Comparison of ENCODE assay signal across 29 mouse cellular contexts in genomic region chr15:27533036-27533435, GRCm38 (mm10).
DNase-seq lines count a peak whose midpoint lies in the region; ATAC-seq and TF ChIP-seq lines count a peak whose summit lies in the region.
"Had no signal": no experiment of that assay in that cellular context is flagged by ENCODE, and none has a peak within 500 bp of the region (broad histone marks: within the 10 kb centered on the region; RNA-seq: fewer than 3 reads in every experiment).

No protein-coding gene starts in this region.

- H3K27ac ChIP-seq in left cerebral cortex, adult 2 months: peak overlapping the region; percentile 15; the same call in 1 of the 2 replicates
- no peak overlapping the region for H3K27ac ChIP-seq in MEL (ENCODE audit: control insufficient read depth, low read depth, low read length)
- H3K27ac ChIP-seq: embryonic facial prominence, embryonic 10.5 days; embryonic facial prominence, embryonic 13.5 days; forebrain, embryonic 10.5 days; forebrain, embryonic 13.5 days; heart, embryonic 15.5 days; hindbrain, embryonic 10.5 days; hindbrain, embryonic 13.5 days; intestine, embryonic 15.5 days had no signal

- H3K79me2 ChIP-seq in MEL (ENCODE audit: control insufficient read depth, insufficient read depth, low read length, poor library complexity): no peaks in the 10 kb centered on the region

- intact Hi-C loops in left cerebral cortex, adult 2 months (cut with DNase I): no loop called here
- intact Hi-C loops in left cerebral cortex, postnatal 14 days (cut with DNase I): no loop called here

- TF ChIP-seq POLR2A in MEL (IDR thresholded peaks at IDR 0.05; ENCODE audit: control insufficient read depth in 1 of 2, insufficient read depth in 1 of 2, low read depth in 1 of 2, low read length in 2 of 2, poor library complexity in 1 of 2): no peak

- TF ChIP-seq EP300 in MEL (IDR thresholded peaks at IDR 0.05; ENCODE audit: low read depth in 1 of 2, low read length in 2 of 2): no peak

- no peak overlapping the region for H3K4me3 ChIP-seq in left cerebral cortex, adult 2 months
- no peak overlapping the region for H3K4me3 ChIP-seq in MEL (ENCODE audit: control insufficient read depth in 1 of 2, insufficient read depth in 1 of 2, low read depth in 2 of 2, low read length in 2 of 2)
- H3K4me3 ChIP-seq: embryonic facial prominence, embryonic 10.5 days; embryonic facial prominence, embryonic 13.5 days; forebrain, embryonic 10.5 days; forebrain, embryonic 13.5 days; heart, embryonic 12.5 days; heart, embryonic 15.5 days; hindbrain, embryonic 10.5 days; hindbrain, embryonic 13.5 days; intestine, embryonic 15.5 days had no signal

- DNase-seq in left cerebral cortex, adult 2 months (ENCODE audit: extremely low spot score in 1 of 2, low spot score in 2 of 2): no peak
- no peak for DNase-seq in left cerebral cortex, postnatal 14 days (ENCODE audit: low spot score in 2 of 2)
- DNase-seq in MEL (ENCODE audit: low read depth, low spot score): peak; percentile 9
- no peak for DNase-seq in heart, adult 18-20 months
- DNase-seq in embryo, embryonic 10.5 days (ENCODE audit: low spot score): no peak
- DNase-seq: adrenal gland, adult 8-10 months; adrenal gland, postnatal 25 days; cerebellum, adult 11-12 months; cerebellum, adult 8-10 months; cerebellum, postnatal 10 days; embryo, embryonic 11 days; gastrocnemius, postnatal 25 days; heart, postnatal 10 days; heart, postnatal 36 days; kidney, adult 11 months had no signal

- no peaks in the 10 kb centered on the region for H3K4me1 ChIP-seq in MEL (ENCODE audit: control insufficient read depth in 1 of 2, insufficient read depth in 2 of 2, low read length in 2 of 2)
- H3K4me1 ChIP-seq: embryonic facial prominence, embryonic 10.5 days had no signal

- no peak for TF ChIP-seq RAD21 in MEL (IDR thresholded peaks at IDR 0.05; ENCODE audit: low read depth, low read length)

- H3K9me3 ChIP-seq in MEL (replicated peaks; ENCODE audit: insufficient read depth, low read length): no peaks in the 10 kb centered on the region
- H3K9me3 ChIP-seq: embryonic facial prominence, embryonic 10.5 days; embryonic facial prominence, embryonic 13.5 days; forebrain, embryonic 10.5 days; forebrain, embryonic 13.5 days; heart, embryonic 15.5 days; hindbrain, embryonic 10.5 days; hindbrain, embryonic 13.5 days; intestine, embryonic 15.5 days had no signal

- H3K27me3 ChIP-seq in MEL (ENCODE audit: control insufficient read depth in 1 of 2, insufficient read depth in 2 of 2, low read length in 2 of 2): no peaks in the 10 kb centered on the region
- H3K27me3 ChIP-seq: embryonic facial prominence, embryonic 13.5 days; forebrain, embryonic 13.5 days; heart, embryonic 12.5 days; heart, embryonic 15.5 days; hindbrain, embryonic 13.5 days; intestine, embryonic 15.5 days had no signal

- no peak for TF ChIP-seq CTCF in left cerebral cortex, adult 2 months (IDR thresholded peaks at IDR 0.05)
- no peak for TF ChIP-seq CTCF in MEL (IDR thresholded peaks at IDR 0.05 in 2 of 3, conservative IDR thresholded peaks at IDR 0.05 in 1 of 3; ENCODE audit: control insufficient read depth in 1 of 3, insufficient read depth in 1 of 3, low read depth in 2 of 3, low read length in 3 of 3, poor library complexity in 1 of 3, severe bottlenecking in 1 of 3)

- H3K36me3 ChIP-seq in MEL (ENCODE audit: control insufficient read depth in 1 of 2, insufficient read depth in 2 of 2, low read length in 2 of 2): no peaks in the 10 kb centered on the region
- H3K36me3 ChIP-seq: embryonic facial prominence, embryonic 10.5 days; embryonic facial prominence, embryonic 13.5 days; forebrain, embryonic 10.5 days; heart, embryonic 12.5 days; heart, embryonic 15.5 days; hindbrain, embryonic 10.5 days; hindbrain, embryonic 13.5 days; intestine, embryonic 15.5 days had no signal

- H3K9ac ChIP-seq in MEL (ENCODE audit: control insufficient read depth, low read depth, low read length, poor library complexity, severe bottlenecking): no peak overlapping the region
- H3K9ac ChIP-seq: embryonic facial prominence, embryonic 13.5 days; forebrain, embryonic 13.5 days; heart, embryonic 12.5 days; heart, embryonic 15.5 days; hindbrain, embryonic 13.5 days; intestine, embryonic 15.5 days had no signal

- 0 out of 2 replicates have a peak, but pooled peaks have one; percentile 35 for ATAC-seq in granulocyte monocyte progenitor cell, adult 5-6 weeks (replicated peaks; ENCODE audit: poor library complexity, severe bottlenecking)
- ATAC-seq: activated CD4-positive, CD25-positive, alpha-beta regulatory T cell, adult 4 months; CD4-positive, CD25-positive, alpha-beta regulatory T cell, adult 4 months; forebrain, embryonic 13.5 days; forebrain, embryonic 16.5 days; hindbrain, embryonic 16.5 days; intestine, embryonic 15.5 days had no signal

TF ChIP-seq in MEL, 35 proteins besides CTCF, POLR2A, EP300 and RAD21:
- TF ChIP-seq NRF1 (IDR thresholded peaks at IDR 0.05; ENCODE audit: insufficient read depth, low read depth, low read length, poor library complexity, severe bottlenecking): peak; percentile 57
- TF ChIP-seq HCFC1 (IDR thresholded peaks at IDR 0.05; ENCODE audit: low read depth, low read length): no peak
TF ChIP-seq in MEL: peak in this region for 1.
